23 mouse cellular contexts compared by ENCODE assay signal in genomic region chr14:31193791-31194190, GRCm38 (mm10). TPM values are rescaled to one million over a fixed set of nuclear protein-coding genes. Genes with fewer than 3 reads are reported as not detected.
DNase-seq lines count a peak whose midpoint lies in the region; ATAC-seq and TF ChIP-seq lines count a peak whose summit lies in the region.
"Had no signal": no experiment of that assay in that cellular context is flagged by ENCODE, and none has a peak within 500 bp of the region (broad histone marks: within the 10 kb centered on the region; RNA-seq: fewer than 3 reads in every experiment).

No protein-coding gene starts in this region.

- peaks cover 23% of the 10 kb centered on the region for H3K36me3 ChIP-seq in forebrain, embryonic 16.5 days (ENCODE audit: control insufficient read depth, insufficient read depth)
- H3K36me3 ChIP-seq in forebrain, embryonic 10.5 days (replicated peaks), result peaks cover 100% of the 10 kb centered on the region
- H3K36me3 ChIP-seq in heart, postnatal 0 days (replicated peaks; ENCODE audit: control insufficient read depth, insufficient read depth, low read length), result peaks cover 46% of the 10 kb centered on the region
- peaks cover 62% of the 10 kb centered on the region for H3K36me3 ChIP-seq in midbrain, postnatal 0 days (ENCODE audit: insufficient read depth, low read length)
- peaks cover 38% of the 10 kb centered on the region for H3K36me3 ChIP-seq in midbrain, embryonic 11.5 days (ENCODE audit: control insufficient read depth, insufficient read depth, low read length)

- no peaks in the 10 kb centered on the region for H3K9me3 ChIP-seq in forebrain, embryonic 16.5 days (ENCODE audit: control insufficient read depth, low read length)
- H3K9me3 ChIP-seq in forebrain, embryonic 10.5 days, result no peaks in the 10 kb centered on the region
- no peaks in the 10 kb centered on the region for H3K9me3 ChIP-seq in heart, postnatal 0 days (replicated peaks; ENCODE audit: control insufficient read depth, low read length)
- no peaks in the 10 kb centered on the region for H3K9me3 ChIP-seq in midbrain, postnatal 0 days (ENCODE audit: low read length)
- H3K9me3 ChIP-seq in midbrain, embryonic 11.5 days (ENCODE audit: control insufficient read depth, low read length), result no peaks in the 10 kb centered on the region
- H3K9me3 ChIP-seq: embryonic facial prominence, embryonic 10.5 days; G1E; limb, embryonic 12.5 days; midbrain, embryonic 13.5 days had no signal

- peak; percentile 39 for ATAC-seq in forebrain, embryonic 16.5 days
- ATAC-seq in heart, postnatal 0 days (ENCODE audit: insufficient read depth, low read depth), result no peak
- no peak for ATAC-seq in midbrain, postnatal 0 days (ENCODE audit: low FRiP score)
- no peak for ATAC-seq in midbrain, embryonic 11.5 days (ENCODE audit: low FRiP score)
- ATAC-seq: hindbrain, embryonic 16.5 days; midbrain, embryonic 13.5 days had no signal

- no peak overlapping the region for H3K4me2 ChIP-seq in forebrain, embryonic 16.5 days (ENCODE audit: low read length)
- no peak overlapping the region for H3K4me2 ChIP-seq in heart, postnatal 0 days (ENCODE audit: low read depth, low read length)
- H3K4me2 ChIP-seq in midbrain, postnatal 0 days (ENCODE audit: low read depth, low read length, poor library complexity, severe bottlenecking), result no peak overlapping the region
- H3K4me2 ChIP-seq in midbrain, embryonic 11.5 days, result no peak overlapping the region
- H3K4me2 ChIP-seq: limb, embryonic 12.5 days; midbrain, embryonic 13.5 days had no signal

- no peaks in the 10 kb centered on the region for H3K27me3 ChIP-seq in forebrain, embryonic 16.5 days (replicated peaks; ENCODE audit: control insufficient read depth, insufficient read depth, low read length)
- no peaks in the 10 kb centered on the region for H3K27me3 ChIP-seq in forebrain, embryonic 10.5 days (ENCODE audit: poor library complexity, severe bottlenecking)
- no peaks in the 10 kb centered on the region for H3K27me3 ChIP-seq in heart, postnatal 0 days (ENCODE audit: control insufficient read depth, insufficient read depth, low read length)
- no peaks in the 10 kb centered on the region for H3K27me3 ChIP-seq in midbrain, postnatal 0 days (ENCODE audit: insufficient read depth, low read length)
- no peaks in the 10 kb centered on the region for H3K27me3 ChIP-seq in midbrain, embryonic 11.5 days (ENCODE audit: control insufficient read depth, insufficient read depth, low read length)
- H3K27me3 ChIP-seq: limb, embryonic 12.5 days; midbrain, embryonic 13.5 days had no signal

- TF ChIP-seq CTCF in heart, postnatal 0 days (IDR thresholded peaks at IDR 0.05; ENCODE audit: low read depth), result no peak
- TF ChIP-seq CTCF in midbrain, postnatal 0 days (IDR thresholded peaks at IDR 0.05), result no peak

- peak; percentile 41 for DNase-seq in cerebellum, adult 11-12 months
- no peak for DNase-seq in cerebellum, postnatal 4 days (ENCODE audit: low spot score in 2 of 2)
- no peak for DNase-seq in forebrain, embryonic 10.5 days (ENCODE audit: extremely low spot score, low spot score)
- no peak for DNase-seq in heart, postnatal 0 days (ENCODE audit: low spot score)
- no peak for DNase-seq in heart, adult 8-10 months (ENCODE audit: low spot score)
- DNase-seq in midbrain, postnatal 0 days (ENCODE audit: low spot score), result peak; percentile 26
- DNase-seq in midbrain, embryonic 11.5 days (ENCODE audit: low spot score, missing footprints), result no peak
- DNase-seq: gastrocnemius, postnatal 25 days; heart, postnatal 14 days; kidney, adult 11 months; spleen, adult 18-20 months; thymus, adult 18-20 months had no signal

- H3K4me1 ChIP-seq in forebrain, embryonic 16.5 days (replicated peaks; ENCODE audit: control insufficient read depth, insufficient read depth, low read length), result peaks cover 12% of the 10 kb centered on the region
- peaks cover 13% of the 10 kb centered on the region for H3K4me1 ChIP-seq in forebrain, embryonic 10.5 days
- H3K4me1 ChIP-seq in heart, postnatal 0 days (ENCODE audit: control insufficient read depth, insufficient read depth), result peaks cover 66% of the 10 kb centered on the region
- no peaks in the 10 kb centered on the region; the same call in 1 of the 2 replicates for H3K4me1 ChIP-seq in midbrain, postnatal 0 days (ENCODE audit: insufficient read depth, low read length)
- peaks cover 8% of the 10 kb centered on the region for H3K4me1 ChIP-seq in midbrain, embryonic 11.5 days (ENCODE audit: control insufficient read depth, insufficient read depth, low read length)
- H3K4me1 ChIP-seq: embryonic facial prominence, embryonic 10.5 days; limb, embryonic 12.5 days had no signal

- H3K27ac ChIP-seq in forebrain, embryonic 16.5 days (ENCODE audit: low read length), result no peak overlapping the region
- H3K27ac ChIP-seq in forebrain, embryonic 10.5 days, result no peak overlapping the region
- H3K27ac ChIP-seq in heart, postnatal 0 days (ENCODE audit: low read depth), result peak overlapping the region; percentile 83
- no peak overlapping the region for H3K27ac ChIP-seq in midbrain, postnatal 0 days (ENCODE audit: low read depth, low read length)
- no peak overlapping the region for H3K27ac ChIP-seq in midbrain, embryonic 11.5 days (ENCODE audit: low read depth, low read length)
- H3K27ac ChIP-seq: embryonic facial prominence, embryonic 10.5 days; kidney, postnatal 0 days; limb, embryonic 12.5 days; liver, embryonic 14.5 days; midbrain, embryonic 13.5 days had no signal

- 58% methylated on average over 7 of the region's 7 CpGs for WGBS in forebrain, embryonic 16.5 days
- WGBS in forebrain, embryonic 10.5 days, result 93% methylated on average over 7 of the region's 7 CpGs
- 39% methylated on average over 7 of the region's 7 CpGs for WGBS in heart, postnatal 0 days
- WGBS in midbrain, postnatal 0 days, result 81% methylated on average over 7 of the region's 7 CpGs
- 87% methylated on average over 7 of the region's 7 CpGs for WGBS in midbrain, embryonic 11.5 days

- H3K9ac ChIP-seq in forebrain, embryonic 16.5 days (replicated peaks; ENCODE audit: low read depth, low read length), result no peak overlapping the region
- H3K9ac ChIP-seq in heart, postnatal 0 days (replicated peaks; ENCODE audit: low read depth, low read length), result no peak overlapping the region
- H3K9ac ChIP-seq in midbrain, postnatal 0 days (replicated peaks; ENCODE audit: low read length, poor library complexity, severe bottlenecking), result no peak overlapping the region
- no peak overlapping the region for H3K9ac ChIP-seq in midbrain, embryonic 11.5 days (ENCODE audit: low read length)
- H3K9ac ChIP-seq: limb, embryonic 12.5 days; liver, embryonic 14.5 days; midbrain, embryonic 13.5 days had no signal

- H3K4me3 ChIP-seq in forebrain, embryonic 16.5 days (replicated peaks; ENCODE audit: low read length), result no peak overlapping the region
- no peak overlapping the region for H3K4me3 ChIP-seq in forebrain, embryonic 10.5 days
- H3K4me3 ChIP-seq in heart, postnatal 0 days (ENCODE audit: low read depth, low read length), result no peak overlapping the region
- H3K4me3 ChIP-seq in midbrain, postnatal 0 days (ENCODE audit: low read depth, low read length), result no peak overlapping the region
- H3K4me3 ChIP-seq in midbrain, embryonic 11.5 days (ENCODE audit: low read depth, low read length), result no peak overlapping the region
- H3K4me3 ChIP-seq: embryonic facial prominence, embryonic 10.5 days; limb, embryonic 12.5 days; midbrain, embryonic 13.5 days; myocyte had no signal

- no peak for TF ChIP-seq EP300 in heart, postnatal 0 days (IDR thresholded peaks at IDR 0.05; ENCODE audit: low read depth)

RNA-seq across cellular contexts. Expression of gene Tnnc1, which starts 14.3 kb away (rescaled TPM):
- polyA plus RNA-seq in forebrain, embryonic 16.5 days (2015; fragmentation: Nextera tagmentation; extraction: Ambion mirVana), result 1.5 and 2.5 TPM in 2 replicates
- polyA plus RNA-seq in forebrain, embryonic 10.5 days (2016; fragmentation: Nextera tagmentation; extraction: Ambion mirVana), result 0.67 and 0.84 TPM in 2 replicates
- 2,939 and 3,145 TPM in 2 replicates for total RNA-seq in heart, postnatal 0 days (2014; rRNA removed; ENCODE audit: low replicate concordance)
- 7,680 and 7,748 TPM in 2 replicates for polyA plus RNA-seq in heart, postnatal 0 days (2015; fragmentation: Nextera tagmentation; extraction: Ambion mirVana)
- total RNA-seq in heart, adult 8-10 months (2022), result 1,000 to 10,000 TPM; 5,856 to 6,611 (median 6,322) TPM
- 1.9 and 7.4 TPM in 2 replicates for total RNA-seq in midbrain, postnatal 0 days (2014; rRNA removed)
- polyA plus RNA-seq in midbrain, postnatal 0 days (2015; fragmentation: Nextera tagmentation; extraction: Ambion mirVana), result 4.6 and 4.8 TPM in 2 replicates
- polyA plus RNA-seq in midbrain, embryonic 11.5 days (2014; fragmentation: Nextera tagmentation; extraction: Ambion mirVana), result 0.40 and 0.80 TPM in 2 replicates
- total RNA-seq: neutrophil, adult 5-6 weeks had no signal
- polyA plus RNA-seq: CD4-positive, CD25-positive, alpha-beta regulatory T cell, adult 4 months had no signal

RNA-seq across cellular contexts. Expression of gene Nisch, which starts 23.0 kb away (rescaled TPM):
- polyA plus RNA-seq in forebrain, embryonic 16.5 days (2015; fragmentation: Nextera tagmentation; extraction: Ambion mirVana), result 359 and 389 TPM in 2 replicates
- polyA plus RNA-seq in forebrain, embryonic 10.5 days (2016; fragmentation: Nextera tagmentation; extraction: Ambion mirVana), result 401 and 402 TPM in 2 replicates
- total RNA-seq in heart, postnatal 0 days (2014; rRNA removed; ENCODE audit: low replicate concordance), result 292 and 338 TPM in 2 replicates
- polyA plus RNA-seq in heart, postnatal 0 days (2015; fragmentation: Nextera tagmentation; extraction: Ambion mirVana), result 162 and 171 TPM in 2 replicates
- 100 to 1,000 TPM; 129 to 142 (median 131) TPM for total RNA-seq in heart, adult 8-10 months (2022)
- total RNA-seq in midbrain, postnatal 0 days (2014; rRNA removed), result 391 and 398 TPM in 2 replicates
- 261 and 274 TPM in 2 replicates for polyA plus RNA-seq in midbrain, postnatal 0 days (2015; fragmentation: Nextera tagmentation; extraction: Ambion mirVana)
- polyA plus RNA-seq in midbrain, embryonic 11.5 days (2014; fragmentation: Nextera tagmentation; extraction: Ambion mirVana), result 243 and 258 TPM in 2 replicates

RNA-seq across cellular contexts. Expression of gene Sema3g, which starts 23.9 kb away (rescaled TPM):
- 0.62 TPM in 2 replicates for polyA plus RNA-seq in forebrain, embryonic 16.5 days (2015; fragmentation: Nextera tagmentation; extraction: Ambion mirVana)
- polyA plus RNA-seq in forebrain, embryonic 10.5 days (2016; fragmentation: Nextera tagmentation; extraction: Ambion mirVana), result 0.61 and 0.66 TPM in 2 replicates
- 4.4 and 12.7 TPM in 2 replicates for total RNA-seq in heart, postnatal 0 days (2014; rRNA removed; ENCODE audit: low replicate concordance)
- 0.75 and 0.90 TPM in 2 replicates for polyA plus RNA-seq in heart, postnatal 0 days (2015; fragmentation: Nextera tagmentation; extraction: Ambion mirVana)
- 10 to 100 TPM; 12.3 to 14.2 (median 13.2) TPM for total RNA-seq in heart, adult 8-10 months (2022)
- total RNA-seq in midbrain, postnatal 0 days (2014; rRNA removed), result 3.1 and 4.1 TPM in 2 replicates
- polyA plus RNA-seq in midbrain, postnatal 0 days (2015; fragmentation: Nextera tagmentation; extraction: Ambion mirVana), result 0.36 and 0.44 TPM in 2 replicates
- polyA plus RNA-seq in midbrain, embryonic 11.5 days (2014; fragmentation: Nextera tagmentation; extraction: Ambion mirVana), result 0.19 and 0.37 TPM in 2 replicates
- polyA plus RNA-seq: CD4-positive, CD25-positive, alpha-beta regulatory T cell, adult 4 months; G1E had no signal

RNA-seq across cellular contexts. Expression of gene Stab1, which starts 25.4 kb away (rescaled TPM):
- polyA plus RNA-seq in forebrain, embryonic 16.5 days (2015; fragmentation: Nextera tagmentation; extraction: Ambion mirVana), result 13.0 and 13.9 TPM in 2 replicates
- 20.7 and 21.6 TPM in 2 replicates for polyA plus RNA-seq in forebrain, embryonic 10.5 days (2016; fragmentation: Nextera tagmentation; extraction: Ambion mirVana)
- 75.3 and 90.4 TPM in 2 replicates for total RNA-seq in heart, postnatal 0 days (2014; rRNA removed; ENCODE audit: low replicate concordance)
- polyA plus RNA-seq in heart, postnatal 0 days (2015; fragmentation: Nextera tagmentation; extraction: Ambion mirVana), result 24.0 and 25.4 TPM in 2 replicates
- 10 to 100 TPM; 50.1 to 64.3 (median 57.1) TPM for total RNA-seq in heart, adult 8-10 months (2022)
- total RNA-seq in midbrain, postnatal 0 days (2014; rRNA removed), result 25.5 and 31.4 TPM in 2 replicates
- 9.0 and 11.7 TPM in 2 replicates for polyA plus RNA-seq in midbrain, postnatal 0 days (2015; fragmentation: Nextera tagmentation; extraction: Ambion mirVana)
- 28.6 and 28.7 TPM in 2 replicates for polyA plus RNA-seq in midbrain, embryonic 11.5 days (2014; fragmentation: Nextera tagmentation; extraction: Ambion mirVana)
- polyA plus RNA-seq: G1E had no signal

RNA-seq across cellular contexts. Expression of gene Phf7, which starts 57.3 kb away (rescaled TPM):
- 11.5 and 12.2 TPM in 2 replicates for polyA plus RNA-seq in forebrain, embryonic 16.5 days (2015; fragmentation: Nextera tagmentation; extraction: Ambion mirVana)
- polyA plus RNA-seq in forebrain, embryonic 10.5 days (2016; fragmentation: Nextera tagmentation; extraction: Ambion mirVana), result 14.0 and 16.4 TPM in 2 replicates
- total RNA-seq in heart, postnatal 0 days (2014; rRNA removed; ENCODE audit: low replicate concordance), result 2.1 and 7.4 TPM in 2 replicates
- polyA plus RNA-seq in heart, postnatal 0 days (2015; fragmentation: Nextera tagmentation; extraction: Ambion mirVana), result 11.7 and 12.5 TPM in 2 replicates
- 1 to 10 TPM; 3.2 to 5.2 (median 4.2) TPM for total RNA-seq in heart, adult 8-10 months (2022)
- total RNA-seq in midbrain, postnatal 0 days (2014; rRNA removed), result 4.4 and 6.6 TPM in 2 replicates
- 8.7 and 10.2 TPM in 2 replicates for polyA plus RNA-seq in midbrain, postnatal 0 days (2015; fragmentation: Nextera tagmentation; extraction: Ambion mirVana)
- 12.5 and 14.3 TPM in 2 replicates for polyA plus RNA-seq in midbrain, embryonic 11.5 days (2014; fragmentation: Nextera tagmentation; extraction: Ambion mirVana)

Comparison
In these comparisons a context has a peak if more than half of its experiments do, and no peak if none do; other contexts are left out.
1. DNase-seq: peak in cerebellum, adult 11-12 months (single experiment) and midbrain, postnatal 0 days (single experiment); none in cerebellum, postnatal 4 days (0 of 2), forebrain, embryonic 10.5 days (single experiment), heart, postnatal 0 days (single experiment), heart, adult 8-10 months (single experiment) and midbrain, embryonic 11.5 days (single experiment).
2. RNA of gene Tnnc1, which starts 14.3 kb away (polyA plus RNA-seq): 7,680 to 7,748 TPM in heart, postnatal 0 days; 4.6 to 4.8 TPM in midbrain, postnatal 0 days, 1.5 to 2.5 TPM in forebrain, embryonic 16.5 days, 0.67 to 0.84 TPM in forebrain, embryonic 10.5 days and 0.40 to 0.80 TPM in midbrain, embryonic 11.5 days; every median in the first group is over 1,000 times any median in the second.